Mouse (Mus musculus) gastrocnemius, postnatal 36 days (tissue): Measurements from ENCODE around the gene Dpy19l1. TPM values are rescaled to one million over a fixed set of nuclear protein-coding genes. Genes with fewer than 3 reads are reported as not detected.

Experiments
- DNase-seq, 2 experiments: peaks; one replicate each; pipeline ENCODE4 v3.0.0; 2022
- intact Hi-C: fragments of 180-260 bp; cut with DNase I; formaldehyde crosslinking; loops from one replicate; pipeline ENCODE4 v1.15.1; 2025
- total RNA-seq, 2 experiments: library from RNA; stranded (reverse); gene quantifications; 2 replicates each; pipeline ENCODE4 v1.2.3; 2021

The Dpy19l1 gene
- total RNA-seq, 2 experiments from 2014 or later, result 4.3 to 4.9 TPM

DNA sequence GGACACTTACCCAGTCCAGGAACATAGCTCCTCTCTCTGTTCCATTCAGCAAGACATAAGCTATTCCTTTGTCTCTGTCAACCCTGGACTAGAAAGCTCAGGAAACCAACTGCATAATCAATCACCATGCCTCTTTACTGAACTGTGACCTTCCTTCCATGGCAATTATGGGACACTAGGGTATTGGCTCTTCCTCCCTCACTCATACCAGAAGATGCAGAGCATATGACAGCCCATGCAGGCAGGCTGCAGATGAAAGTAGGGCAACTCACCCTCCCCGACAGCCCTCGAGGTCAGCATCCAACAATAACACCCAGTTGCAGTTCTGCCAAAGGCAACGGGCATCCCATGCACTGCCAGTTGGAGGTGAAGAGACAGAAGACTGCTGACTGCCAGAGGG, 123.6 kb downstream of the Dpy19l1 start:
- intact Hi-C loops, result no loop called here
- DNase-seq, result no peak

DNA sequence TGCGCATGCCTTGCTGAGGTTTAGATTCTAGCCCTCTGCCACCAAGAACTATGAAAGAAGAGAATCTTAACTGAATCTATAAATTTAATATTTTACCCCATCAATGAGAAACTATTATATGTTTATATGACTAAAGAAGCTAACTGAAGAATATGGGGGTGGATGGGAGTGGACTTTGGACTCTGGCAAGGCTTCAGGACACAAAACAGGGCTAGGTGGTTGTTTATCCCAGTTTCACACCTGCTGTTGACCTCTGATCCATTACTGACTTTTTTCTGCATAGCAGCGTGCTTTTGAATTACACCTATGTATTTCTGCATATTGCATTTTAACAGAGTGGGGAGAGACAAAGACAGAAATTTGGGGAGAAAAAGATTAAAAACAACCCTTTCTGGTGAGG, 124.1 kb downstream of the Dpy19l1 start:
- DNase-seq, result no peak
- intact Hi-C loops, result no loop called here

Other genes starting within 250 kb of the Dpy19l1 start
- not detected for gene Cypt4, start 122.1 kb upstream of the Dpy19l1 start, total RNA-seq
- not detected for gene Dpy19l2, start 193.2 kb upstream of the Dpy19l1 start, total RNA-seq